Mouse (Mus musculus): ENCODE measurements around the gene Nsmce3. TPM values are rescaled to one million over a fixed set of nuclear protein-coding genes. Genes with fewer than 3 reads are reported as not detected.

Nsmce3 gene
- polyA plus RNA-seq, 1 experiment from 2014 or later, result 10.3 TPM

GRCm38 (mm10) chr7:64900249-64900648 is 27.5 kb upstream of the Nsmce3 start:
- peaks cover 3% of the 10 kb centered on the region; the same call in 1 of the 2 replicates for H3K4me1 ChIP-seq (ENCODE audit: control insufficient read depth, insufficient read depth, low read length)
- no peaks in the 10 kb centered on the region for H3K9me3 ChIP-seq (replicated peaks; ENCODE audit: control insufficient read depth, low read length, poor library complexity, severe bottlenecking)
- WGBS, result 87% methylated on average over 2 of the region's 2 CpGs
- ATAC-seq, result no peak
- H3K27me3 ChIP-seq (ENCODE audit: control insufficient read depth, insufficient read depth, low read depth, low read length), result no peaks in the 10 kb centered on the region
- H3K4me2 ChIP-seq (ENCODE audit: low read length), result no peak overlapping the region
- H3K4me3 ChIP-seq (ENCODE audit: low read depth, low read length), result no peak overlapping the region
- H3K9ac ChIP-seq (ENCODE audit: low read depth, low read length), result no peak overlapping the region
- H3K27ac ChIP-seq (ENCODE audit: low read length), result no peak overlapping the region
- H3K36me3 ChIP-seq (ENCODE audit: control insufficient read depth, insufficient read depth, low read length), result no peaks in the 10 kb centered on the region

DNA sequence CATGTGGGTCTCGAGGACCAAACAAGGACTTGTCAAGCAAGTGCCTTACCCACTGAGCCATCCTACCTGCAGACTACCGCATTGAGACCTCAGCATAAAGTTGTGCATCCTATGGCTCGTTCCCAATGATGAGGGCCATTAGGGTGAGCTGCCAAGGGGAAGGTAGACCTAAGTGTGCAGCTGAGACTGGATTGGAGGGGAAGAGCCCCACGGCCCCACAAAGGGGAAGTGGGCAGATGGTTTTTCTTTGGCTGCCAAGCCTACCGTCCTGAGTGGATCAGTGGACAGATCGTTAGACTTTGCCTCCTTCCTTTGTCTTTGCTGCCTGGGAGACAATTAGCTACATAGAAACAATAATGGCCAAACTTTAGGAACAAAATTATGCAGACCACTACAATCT is 23.8 kb upstream of the Nsmce3 start:
- no peak for ATAC-seq

GRCm38 (mm10) chr7:64895685-64896101 is 22.9 kb upstream of the Nsmce3 start:
- Histone ChIP-seq H3K4me1 (ENCODE audit: control insufficient read depth, insufficient read depth, low read length) (peaks cover 3% of the 10 kb centered on the region; the same call in 1 of the 2 replicates), H3K27ac (ENCODE audit: low read length) (peak overlapping the region; percentile 29; the same call in 1 of the 2 replicates), H3K9me3 (replicated peaks; ENCODE audit: control insufficient read depth, low read length, poor library complexity, severe bottlenecking) (no peaks in the 10 kb centered on the region), H3K4me3 (ENCODE audit: low read depth, low read length) (no peak overlapping the region), H3K36me3 (ENCODE audit: control insufficient read depth, insufficient read depth, low read length) (no peaks in the 10 kb centered on the region), H3K9ac (ENCODE audit: low read depth, low read length) (no peak overlapping the region), H3K4me2 (ENCODE audit: low read length) (no peak overlapping the region), H3K27me3 (ENCODE audit: control insufficient read depth, insufficient read depth, low read depth, low read length) (no peaks in the 10 kb centered on the region)
- peak; percentile 43; the same call in 1 of the 2 replicates for ATAC-seq
- WGBS, result 51% methylated on average over 5 of the region's 5 CpGs

More for the DNA sequence above, 23.8 kb upstream of the Nsmce3 start:
- H3K27me3 ChIP-seq (ENCODE audit: control insufficient read depth, insufficient read depth, low read depth, low read length), result no peaks in the 10 kb centered on the region
- H3K9me3 ChIP-seq (replicated peaks; ENCODE audit: control insufficient read depth, low read length, poor library complexity, severe bottlenecking), result no peaks in the 10 kb centered on the region
- H3K36me3 ChIP-seq (ENCODE audit: control insufficient read depth, insufficient read depth, low read length), result no peaks in the 10 kb centered on the region
- 78% methylated on average over 6 of the region's 6 CpGs for WGBS
- no peak overlapping the region for H3K4me3 ChIP-seq (ENCODE audit: low read depth, low read length)
- H3K9ac ChIP-seq (ENCODE audit: low read depth, low read length), result no peak overlapping the region
- peaks cover 3% of the 10 kb centered on the region; the same call in 1 of the 2 replicates for H3K4me1 ChIP-seq (ENCODE audit: control insufficient read depth, insufficient read depth, low read length)
- H3K27ac ChIP-seq (ENCODE audit: low read length), result no peak overlapping the region
- H3K4me2 ChIP-seq (ENCODE audit: low read length), result no peak overlapping the region

DNA sequence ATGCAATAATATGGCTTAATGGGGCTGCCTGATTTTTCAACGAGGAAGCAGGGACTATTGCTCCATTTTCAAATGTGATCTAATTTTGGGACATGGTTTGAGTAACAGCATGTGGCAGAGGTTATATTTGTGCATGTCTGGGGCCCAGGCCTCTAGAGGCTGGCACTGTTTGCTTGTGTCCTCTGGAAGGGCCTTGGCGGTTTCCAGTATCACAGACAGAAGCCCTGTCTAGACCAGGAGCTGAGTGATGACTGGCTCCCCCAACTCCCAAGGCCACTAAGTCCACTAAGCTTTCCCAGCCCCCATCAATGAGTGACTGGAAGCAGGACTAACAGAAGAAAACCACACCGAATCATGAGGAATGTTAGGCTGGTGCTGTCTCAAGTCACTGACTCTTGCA is 18.3 kb upstream of the Nsmce3 start:
- Histone ChIP-seq H3K4me1 (ENCODE audit: control insufficient read depth, insufficient read depth, low read length) (peaks cover 3% of the 10 kb centered on the region; the same call in 1 of the 2 replicates), H3K27me3 (ENCODE audit: control insufficient read depth, insufficient read depth, low read depth, low read length) (no peaks in the 10 kb centered on the region), H3K4me2 (ENCODE audit: low read length) (no peak overlapping the region), H3K27ac (ENCODE audit: low read length) (no peak overlapping the region), H3K36me3 (ENCODE audit: control insufficient read depth, insufficient read depth, low read length) (no peaks in the 10 kb centered on the region), H3K9me3 (replicated peaks; ENCODE audit: control insufficient read depth, low read length, poor library complexity, severe bottlenecking) (no peaks in the 10 kb centered on the region), H3K4me3 (ENCODE audit: low read depth, low read length) (no peak overlapping the region), H3K9ac (ENCODE audit: low read depth, low read length) (no peak overlapping the region)
- 81% methylated on average over 3 of the region's 3 CpGs for WGBS
- no peak for ATAC-seq

- Histone ChIP-seq H3K27me3 (ENCODE audit: control insufficient read depth, insufficient read depth, low read depth, low read length) (no peaks in the 10 kb centered on the region), H3K4me3 (ENCODE audit: low read depth, low read length) (no peak overlapping the region), H3K4me1 (ENCODE audit: control insufficient read depth, insufficient read depth, low read length) (peaks cover 3% of the 10 kb centered on the region; the same call in 1 of the 2 replicates), H3K9ac (ENCODE audit: low read depth, low read length) (no peak overlapping the region), H3K27ac (ENCODE audit: low read length) (no peak overlapping the region), H3K4me2 (ENCODE audit: low read length) (no peak overlapping the region), H3K36me3 (ENCODE audit: control insufficient read depth, insufficient read depth, low read length) (no peaks in the 10 kb centered on the region), H3K9me3 (replicated peaks; ENCODE audit: control insufficient read depth, low read length, poor library complexity, severe bottlenecking) (no peaks in the 10 kb centered on the region)
- WGBS, result 73% methylated on average over 9 of the region's 9 CpGs
- ATAC-seq, result no peak
Measured at GRCm38 (mm10) chr7:64889919-64890318, 17.1 kb upstream of the Nsmce3 start.

- WGBS, result 65% methylated on average over 11 of the region's 11 CpGs
- Histone ChIP-seq H3K27me3 (ENCODE audit: control insufficient read depth, insufficient read depth, low read depth, low read length) (no peaks in the 10 kb centered on the region), H3K27ac (ENCODE audit: low read length) (no peak overlapping the region), H3K4me3 (ENCODE audit: low read depth, low read length) (no peak overlapping the region), H3K9me3 (replicated peaks; ENCODE audit: control insufficient read depth, low read length, poor library complexity, severe bottlenecking) (no peaks in the 10 kb centered on the region), H3K36me3 (ENCODE audit: control insufficient read depth, insufficient read depth, low read length) (no peaks in the 10 kb centered on the region), H3K4me1 (ENCODE audit: control insufficient read depth, insufficient read depth, low read length) (peaks cover 3% of the 10 kb centered on the region; the same call in 1 of the 2 replicates), H3K4me2 (ENCODE audit: low read length) (no peak overlapping the region), H3K9ac (ENCODE audit: low read depth, low read length) (no peak overlapping the region)
- ATAC-seq, result peak; percentile 45; the same call in 1 of the 2 replicates
Measured at GRCm38 (mm10) chr7:64884187-64884862, 11.5 kb upstream of the Nsmce3 start.

DNA sequence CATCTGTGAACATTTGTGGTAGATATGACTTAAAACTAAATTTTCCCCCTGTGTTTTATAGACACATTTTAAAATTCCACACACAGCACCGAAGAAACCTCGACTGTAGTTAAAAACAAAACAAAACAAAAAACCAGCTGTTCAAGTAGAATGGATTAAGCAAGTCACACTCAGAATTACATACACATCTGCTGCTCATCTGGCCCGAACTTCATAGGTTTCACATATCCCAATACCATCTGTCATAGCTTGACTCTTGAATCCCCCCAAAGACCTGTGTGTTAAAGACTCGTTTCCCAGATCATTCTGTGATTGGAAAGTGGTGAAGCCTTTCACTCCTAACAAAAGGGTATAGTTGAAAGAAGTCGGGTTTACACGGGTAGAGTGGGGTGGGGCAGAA is 9.4 kb upstream of the Nsmce3 start:
- Histone ChIP-seq H3K4me3 (ENCODE audit: low read depth, low read length) (no peak overlapping the region), H3K27me3 (ENCODE audit: control insufficient read depth, insufficient read depth, low read depth, low read length) (no peaks in the 10 kb centered on the region), H3K4me2 (ENCODE audit: low read length) (no peak overlapping the region), H3K4me1 (ENCODE audit: control insufficient read depth, insufficient read depth, low read length) (peaks cover 3% of the 10 kb centered on the region; the same call in 1 of the 2 replicates), H3K9me3 (replicated peaks; ENCODE audit: control insufficient read depth, low read length, poor library complexity, severe bottlenecking) (no peaks in the 10 kb centered on the region), H3K9ac (ENCODE audit: low read depth, low read length) (no peak overlapping the region), H3K27ac (ENCODE audit: low read length) (no peak overlapping the region), H3K36me3 (ENCODE audit: control insufficient read depth, insufficient read depth, low read length) (no peaks in the 10 kb centered on the region)
- ATAC-seq, result no peak
- WGBS, result 73% methylated on average over 6 of the region's 6 CpGs

GRCm38 (mm10) chr7:64881387-64881786 is 8.6 kb upstream of the Nsmce3 start:
- H3K4me3 ChIP-seq (ENCODE audit: low read depth, low read length), result no peak overlapping the region
- no peak for ATAC-seq
- 82% methylated on average over 7 of the region's 7 CpGs for WGBS
- H3K9me3 ChIP-seq (replicated peaks; ENCODE audit: control insufficient read depth, low read length, poor library complexity, severe bottlenecking), result no peaks in the 10 kb centered on the region
- no peak overlapping the region for H3K9ac ChIP-seq (ENCODE audit: low read depth, low read length)
- H3K27ac ChIP-seq (ENCODE audit: low read length), result no peak overlapping the region
- peaks cover 3% of the 10 kb centered on the region; the same call in 1 of the 2 replicates for H3K4me1 ChIP-seq (ENCODE audit: control insufficient read depth, insufficient read depth, low read length)
- no peaks in the 10 kb centered on the region for H3K36me3 ChIP-seq (ENCODE audit: control insufficient read depth, insufficient read depth, low read length)
- no peak overlapping the region for H3K4me2 ChIP-seq (ENCODE audit: low read length)
- H3K27me3 ChIP-seq (ENCODE audit: control insufficient read depth, insufficient read depth, low read depth, low read length), result no peaks in the 10 kb centered on the region

DNA sequence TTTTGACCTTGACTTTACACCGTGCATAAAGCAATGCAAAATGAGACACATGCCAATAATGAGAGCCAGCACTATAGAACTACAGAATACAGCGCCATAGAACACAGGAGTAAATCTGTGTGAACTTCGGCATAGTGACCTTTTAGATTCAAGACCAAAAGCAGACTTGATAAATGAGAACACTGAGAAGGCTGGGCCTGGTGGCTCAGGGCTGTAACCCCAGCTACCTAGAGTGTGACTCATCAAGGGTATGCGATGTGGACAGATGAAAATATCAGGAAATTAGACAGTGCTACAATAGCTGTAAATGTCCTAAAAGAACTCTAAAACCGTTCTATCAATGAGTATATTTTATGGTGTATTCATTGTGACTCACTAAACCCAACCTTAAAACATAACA is 7.6 kb upstream of the Nsmce3 start:
- Histone ChIP-seq H3K9ac (ENCODE audit: low read depth, low read length) (no peak overlapping the region), H3K4me3 (ENCODE audit: low read depth, low read length) (no peak overlapping the region), H3K4me1 (ENCODE audit: control insufficient read depth, insufficient read depth, low read length) (peaks cover 3% of the 10 kb centered on the region; the same call in 1 of the 2 replicates), H3K36me3 (ENCODE audit: control insufficient read depth, insufficient read depth, low read length) (no peaks in the 10 kb centered on the region), H3K9me3 (replicated peaks; ENCODE audit: control insufficient read depth, low read length, poor library complexity, severe bottlenecking) (no peaks in the 10 kb centered on the region), H3K27me3 (ENCODE audit: control insufficient read depth, insufficient read depth, low read depth, low read length) (no peaks in the 10 kb centered on the region), H3K4me2 (ENCODE audit: low read length) (no peak overlapping the region), H3K27ac (ENCODE audit: low read length) (no peak overlapping the region)
- ATAC-seq, result no peak
- WGBS, result 92% methylated on average over 5 of the region's 5 CpGs

Data from midbrain, embryonic 16.5 days (tissue).